Mouse (Mus musculus) ovary, postnatal 36 days (tissue): ENCODE measurements at regions not wholly inside any gene's neighbourhood (a gene's known extent, or its start where the extent isn't known, plus 50 kb on each side); places are given as distances from the start of the nearest gene placed in this dataset.

Source experiments
- DNase-seq: peaks from one replicate; pipeline ENCODE4 v3.0.0; 2022; ENCODE audit warnings: low spot score, mixed read lengths

DNA sequence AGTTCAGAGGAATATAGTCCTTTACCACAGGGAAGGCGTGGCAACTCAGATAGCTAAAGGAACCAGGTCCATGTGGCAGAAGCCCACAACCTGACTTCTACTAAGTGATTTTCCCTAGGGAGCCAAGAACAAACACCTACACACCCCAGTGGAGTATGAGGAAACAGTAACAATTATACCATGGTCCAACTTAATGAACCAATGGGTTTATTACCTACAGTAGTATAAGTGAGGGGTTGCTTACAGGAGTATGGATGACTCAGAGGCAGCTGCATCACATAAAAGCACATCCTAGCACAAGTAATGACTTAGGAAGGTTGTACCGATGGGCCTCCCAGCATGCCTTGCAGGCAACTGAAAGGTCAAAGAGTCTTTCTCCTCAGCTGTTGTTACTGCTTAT lies 98.7 kb upstream of the Cul1 start:
- DNase-seq, result no peak

DNA sequence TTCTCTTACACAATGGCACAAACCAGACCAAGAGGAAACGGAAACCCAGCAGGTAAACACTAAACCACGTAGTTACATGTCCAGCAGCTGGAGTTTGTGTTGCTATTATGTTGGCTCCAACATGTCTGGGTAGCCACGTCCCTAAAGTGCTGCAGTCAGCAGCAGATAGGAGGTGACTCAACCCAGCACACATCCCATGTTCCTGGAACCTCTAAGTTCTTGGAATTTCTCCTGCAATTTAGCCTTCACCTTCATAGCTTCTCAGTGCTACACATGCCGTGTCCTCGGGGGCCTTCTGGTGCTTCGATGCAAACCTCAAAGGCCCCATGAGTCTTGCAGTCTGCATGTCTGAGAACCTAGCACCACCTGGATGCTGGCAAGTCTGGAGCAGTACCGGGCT lies 97.7 kb upstream of the Cul1 start:
- DNase-seq, result no peak

DNA sequence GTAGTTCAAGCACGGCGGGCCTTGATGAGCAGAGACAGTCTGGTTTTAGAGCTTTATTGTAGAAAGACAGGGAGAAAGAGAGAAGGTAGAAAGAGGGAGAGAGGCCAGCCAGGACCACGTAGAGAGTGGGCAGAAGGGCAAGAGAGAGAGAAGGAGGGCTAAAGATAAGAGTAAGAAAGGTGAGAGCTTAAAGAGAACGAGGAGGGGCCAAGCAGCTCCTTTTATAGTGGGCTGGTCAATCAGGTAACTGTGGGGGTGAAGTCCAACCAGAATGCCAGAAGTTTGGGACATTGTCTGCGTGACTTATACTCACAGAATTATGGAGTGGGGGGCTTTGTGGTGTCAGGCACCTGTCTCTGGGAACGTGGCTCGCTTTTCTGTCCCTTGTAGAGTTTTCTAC lies 96.7 kb upstream of the Cul1 start:
- no peak for DNase-seq

DNA sequence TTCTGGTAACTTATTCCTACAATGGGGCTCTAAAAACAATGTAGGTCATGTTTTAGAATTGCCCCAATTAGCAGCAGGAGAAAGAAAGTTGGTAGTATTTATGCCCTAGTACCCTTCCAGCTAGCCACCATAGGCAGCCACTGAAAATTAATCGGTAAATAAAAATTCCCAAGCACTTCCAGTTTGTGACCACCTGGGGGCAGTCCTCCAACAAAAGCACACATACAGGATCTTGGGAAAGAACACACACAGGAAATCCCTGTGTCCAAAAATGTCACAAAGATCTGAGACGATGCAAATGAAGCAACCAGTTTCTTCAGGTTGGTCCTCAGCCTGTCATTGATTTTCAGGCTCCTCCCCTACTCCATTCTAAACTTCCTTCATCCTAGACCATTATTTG lies 94.5 kb upstream of the Cul1 start:
- no peak for DNase-seq

DNA sequence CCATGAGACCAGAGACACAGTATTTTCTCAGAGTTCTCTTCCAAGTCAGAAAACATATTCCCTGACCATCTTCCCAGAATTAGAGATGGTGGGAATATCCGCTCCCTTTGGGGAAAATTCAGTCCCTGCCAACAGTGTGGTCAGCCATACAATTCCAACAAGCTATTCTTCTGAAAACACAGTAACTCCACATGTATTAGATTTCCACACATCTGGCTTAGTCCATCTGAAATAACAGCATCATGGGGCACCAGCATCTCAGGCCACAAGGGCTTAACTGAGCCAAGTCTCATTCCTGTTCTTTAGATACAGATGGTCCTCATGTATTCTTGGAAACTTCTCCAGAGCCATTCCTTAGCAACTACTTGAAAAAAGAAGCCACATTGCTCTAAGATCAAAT lies 89.2 kb upstream of the Cul1 start:
- no peak for DNase-seq

DNA sequence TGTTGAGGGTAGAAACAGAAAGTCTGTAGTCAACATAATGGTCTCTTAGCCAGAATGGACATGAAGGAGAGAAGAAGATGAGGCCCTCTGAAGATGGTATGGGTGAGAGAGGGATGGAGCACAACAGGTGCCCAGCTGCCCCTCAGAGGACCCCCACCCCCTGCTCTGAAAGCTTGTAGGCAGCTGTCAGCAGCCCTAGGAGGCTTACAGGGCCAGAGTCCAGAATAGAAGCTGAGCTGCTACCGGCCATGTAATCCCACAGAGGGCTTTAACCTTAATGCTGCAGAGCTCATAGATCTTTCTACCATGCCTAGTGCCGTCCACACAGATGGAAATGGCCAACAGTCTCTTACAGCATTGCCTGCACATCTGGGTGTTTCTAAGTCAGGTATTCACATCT lies 88.6 kb upstream of the Cul1 start:
- no peak for DNase-seq

DNA sequence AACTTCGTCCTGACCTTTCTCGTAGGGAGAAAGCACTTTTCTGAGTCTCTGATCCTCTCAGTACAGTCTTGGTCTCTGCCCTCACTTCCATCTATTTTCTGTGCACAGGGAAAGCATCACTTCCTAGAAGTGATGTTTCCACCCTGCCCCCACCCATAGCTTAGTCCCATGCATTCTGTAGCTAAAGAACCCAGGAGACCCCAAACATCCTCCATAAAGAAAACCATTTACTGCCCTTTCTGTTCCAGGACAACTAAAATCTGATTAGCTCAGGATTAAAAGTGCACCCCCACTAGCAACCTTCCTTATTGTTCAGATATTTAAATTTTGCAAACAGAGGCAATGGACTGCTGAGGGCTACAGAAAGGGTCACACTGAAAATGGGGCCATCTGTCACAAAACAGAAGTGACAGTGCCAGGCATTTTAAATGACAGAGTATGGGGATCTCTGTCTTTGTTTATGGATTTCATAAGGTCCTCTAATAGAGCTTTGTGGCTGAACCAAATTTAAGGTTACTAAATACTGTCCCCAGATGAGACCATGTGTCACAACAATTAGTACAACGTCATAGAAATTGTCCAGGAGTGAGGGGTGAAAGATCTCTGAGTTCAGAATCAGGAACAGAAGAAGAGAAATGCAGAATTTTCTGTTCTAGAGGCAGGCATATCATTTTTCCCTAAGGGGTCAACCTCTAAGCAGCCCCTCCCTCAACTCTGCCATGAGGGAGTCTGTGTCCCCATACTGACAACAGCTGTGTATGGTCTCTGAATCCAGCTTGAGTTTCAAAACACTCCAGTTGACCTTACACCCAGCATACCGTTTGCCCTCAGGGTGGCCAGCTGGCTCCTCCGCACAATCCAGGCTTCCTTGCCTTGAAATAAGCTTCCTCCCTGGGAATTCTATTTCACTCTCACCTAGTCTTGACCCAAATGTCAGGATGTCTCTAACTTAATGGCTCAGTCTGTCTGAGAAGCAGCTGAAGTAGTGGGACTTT lies 87.2 kb upstream of the Cul1 start:
- DNase-seq, result no peak

DNA sequence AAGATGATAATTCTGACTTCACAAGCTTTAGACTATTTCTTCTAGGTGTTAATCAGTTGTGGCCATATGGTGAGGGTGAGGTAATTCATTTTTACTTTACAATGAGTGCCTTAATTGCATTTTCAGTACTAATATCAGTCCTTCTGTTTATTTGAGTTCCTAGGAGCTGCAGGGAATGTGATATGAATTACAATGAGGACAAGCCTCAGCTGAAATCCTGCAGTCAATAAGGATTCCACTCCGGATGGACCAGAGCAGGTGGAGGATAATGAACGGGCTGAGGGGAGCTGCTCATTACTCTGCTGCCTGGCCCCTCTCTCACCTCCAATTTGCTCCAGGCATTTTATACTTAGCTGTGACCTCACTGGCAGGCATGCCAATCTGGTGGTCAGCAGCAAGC lies 85.7 kb upstream of the Cul1 start:
- DNase-seq, result no peak

DNA sequence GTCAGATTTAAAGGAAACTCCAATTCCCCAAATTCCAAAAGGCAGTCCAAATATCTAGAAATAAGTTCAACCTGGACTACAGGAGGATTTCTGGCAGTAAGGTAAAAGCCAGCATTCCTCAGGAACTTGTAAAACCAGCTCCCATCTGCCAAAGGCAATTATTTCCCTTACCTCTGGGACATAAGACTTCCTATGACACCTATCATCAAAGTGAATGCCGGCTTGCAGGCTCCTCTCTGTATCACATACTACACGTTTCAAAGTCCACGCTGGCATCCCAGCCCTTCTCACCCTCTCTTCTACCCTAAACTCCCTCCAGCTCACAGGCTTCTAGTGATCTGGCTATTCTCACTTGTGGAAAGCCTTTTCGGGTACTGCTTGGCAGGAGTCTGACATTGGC lies 77.5 kb upstream of the Cul1 start:
- DNase-seq, result no peak

DNA sequence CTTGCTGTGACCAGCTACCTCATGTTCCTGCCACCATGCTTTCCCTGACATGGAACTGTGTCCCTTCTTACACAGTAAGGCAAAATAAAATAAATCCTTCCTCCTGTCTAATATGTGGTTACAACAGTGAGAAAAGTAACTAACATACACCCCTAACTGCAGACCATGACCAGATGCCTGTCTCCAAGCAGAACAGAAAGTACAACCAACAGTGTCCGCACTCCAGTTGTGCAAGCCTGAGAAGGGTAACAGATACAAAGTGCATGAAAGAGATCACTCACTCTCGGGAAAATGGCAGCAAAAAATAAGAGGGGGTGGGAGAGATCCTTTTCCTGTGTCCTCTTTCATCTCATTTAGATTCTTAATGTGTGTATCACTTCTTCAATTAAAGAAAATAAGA lies 71.7 kb upstream of the Cul1 start:
- DNase-seq, result no peak

DNA sequence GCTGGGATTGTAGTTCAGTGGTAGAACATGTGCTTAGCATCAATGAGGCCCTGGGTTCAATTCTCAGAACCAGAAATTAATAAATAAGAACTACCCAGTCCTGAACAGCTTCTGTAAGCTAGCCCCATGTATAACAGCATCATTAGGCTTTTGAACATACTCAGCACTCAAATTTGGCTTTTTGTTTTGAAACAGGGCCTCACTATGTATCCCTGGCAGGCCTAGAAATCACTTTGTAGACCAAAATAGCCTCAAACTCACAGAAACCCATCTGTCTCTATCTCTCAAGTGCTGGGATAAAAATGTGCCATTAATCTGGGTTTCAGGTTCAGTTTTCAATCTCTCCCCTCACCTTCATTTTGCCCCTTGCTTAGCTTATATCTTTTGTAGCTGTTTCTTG lies 66.6 kb upstream of the Cul1 start:
- DNase-seq, result no peak

DNA sequence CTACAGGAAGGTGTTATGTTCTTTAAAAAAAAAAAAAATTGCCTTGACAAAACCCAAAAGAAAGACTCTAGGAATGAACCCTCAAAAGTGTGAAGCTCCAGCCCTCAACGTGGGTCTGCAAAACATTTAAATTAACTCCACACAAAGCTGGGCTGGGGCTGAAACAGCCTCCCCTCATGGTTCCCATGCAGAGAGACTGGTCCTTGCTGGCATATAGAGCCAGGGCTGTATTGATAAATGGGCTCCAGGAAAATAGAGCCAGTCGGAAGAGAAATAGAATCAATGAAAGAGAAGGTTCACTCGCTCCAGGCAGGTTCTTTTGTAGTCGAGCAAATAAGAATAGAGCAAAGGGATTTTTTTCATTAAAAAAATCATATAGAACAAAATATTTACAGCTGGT lies 63.3 kb upstream of the Cul1 start:
- no peak for DNase-seq

DNA sequence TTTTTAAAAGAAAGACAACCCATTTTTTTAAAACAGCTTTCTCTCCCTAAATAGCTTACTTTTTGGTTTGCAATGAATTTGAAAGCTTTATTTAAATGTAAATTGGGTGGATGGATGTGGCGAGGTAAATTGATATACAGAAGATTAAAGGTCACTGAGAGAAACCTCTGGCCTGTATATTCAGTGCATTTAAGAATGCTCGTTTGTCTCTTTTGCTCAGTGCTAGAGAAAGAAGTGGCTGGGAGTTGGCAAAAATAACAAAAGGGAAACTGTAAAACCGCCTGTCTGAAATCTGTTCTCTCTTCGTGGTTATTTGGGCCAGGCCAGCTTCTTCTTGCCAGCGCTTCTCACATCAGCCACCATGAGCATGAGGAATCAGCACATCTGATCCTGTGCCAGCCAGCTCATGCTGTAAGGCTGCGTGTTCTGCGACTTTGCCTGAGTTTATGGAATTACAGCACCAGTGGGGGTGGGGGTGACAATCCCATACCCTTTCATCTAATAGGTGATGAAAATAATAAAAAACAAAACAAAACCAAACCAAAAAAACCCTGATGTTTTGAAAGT lies 62.7 kb upstream of the Cul1 start:
- DNase-seq, result peak; percentile 11

DNA sequence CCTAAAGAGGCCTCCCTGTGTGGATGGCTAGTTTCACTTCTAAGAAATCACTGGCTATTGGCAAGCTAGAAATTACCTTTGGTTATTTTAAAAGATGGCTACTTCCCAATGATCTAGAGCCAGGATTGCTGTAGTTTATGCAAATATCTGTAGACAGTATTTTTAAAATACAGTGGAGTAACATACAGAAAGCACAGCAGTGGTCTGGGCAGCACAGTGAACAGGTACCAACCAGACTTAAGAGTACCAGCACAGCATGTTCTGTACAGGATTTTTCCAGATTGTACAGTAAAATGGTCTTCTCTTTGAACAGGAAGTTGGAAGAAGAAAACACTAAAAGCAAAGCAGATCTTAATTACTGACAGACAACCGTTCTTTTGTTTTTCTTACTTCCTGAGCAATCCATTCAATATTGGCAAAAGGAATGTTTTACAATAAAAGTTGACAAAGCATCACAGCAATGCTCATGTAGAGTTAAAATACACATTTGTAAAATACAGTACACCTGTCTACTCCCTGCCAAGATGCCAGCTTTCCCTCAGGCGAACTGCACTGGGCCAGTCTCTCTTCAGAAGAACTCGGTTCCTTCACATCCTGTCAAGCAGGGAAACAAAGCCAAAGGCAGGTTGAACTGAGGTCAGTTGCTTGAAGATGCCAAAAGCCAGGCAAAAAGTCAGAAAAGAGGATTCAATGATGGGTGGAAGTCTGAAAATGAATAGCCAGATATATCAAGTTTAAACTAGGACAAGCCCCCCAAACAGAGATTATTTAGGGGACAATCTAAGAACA lies 62.0 kb upstream of the Cul1 start:
- DNase-seq, result no peak

DNA sequence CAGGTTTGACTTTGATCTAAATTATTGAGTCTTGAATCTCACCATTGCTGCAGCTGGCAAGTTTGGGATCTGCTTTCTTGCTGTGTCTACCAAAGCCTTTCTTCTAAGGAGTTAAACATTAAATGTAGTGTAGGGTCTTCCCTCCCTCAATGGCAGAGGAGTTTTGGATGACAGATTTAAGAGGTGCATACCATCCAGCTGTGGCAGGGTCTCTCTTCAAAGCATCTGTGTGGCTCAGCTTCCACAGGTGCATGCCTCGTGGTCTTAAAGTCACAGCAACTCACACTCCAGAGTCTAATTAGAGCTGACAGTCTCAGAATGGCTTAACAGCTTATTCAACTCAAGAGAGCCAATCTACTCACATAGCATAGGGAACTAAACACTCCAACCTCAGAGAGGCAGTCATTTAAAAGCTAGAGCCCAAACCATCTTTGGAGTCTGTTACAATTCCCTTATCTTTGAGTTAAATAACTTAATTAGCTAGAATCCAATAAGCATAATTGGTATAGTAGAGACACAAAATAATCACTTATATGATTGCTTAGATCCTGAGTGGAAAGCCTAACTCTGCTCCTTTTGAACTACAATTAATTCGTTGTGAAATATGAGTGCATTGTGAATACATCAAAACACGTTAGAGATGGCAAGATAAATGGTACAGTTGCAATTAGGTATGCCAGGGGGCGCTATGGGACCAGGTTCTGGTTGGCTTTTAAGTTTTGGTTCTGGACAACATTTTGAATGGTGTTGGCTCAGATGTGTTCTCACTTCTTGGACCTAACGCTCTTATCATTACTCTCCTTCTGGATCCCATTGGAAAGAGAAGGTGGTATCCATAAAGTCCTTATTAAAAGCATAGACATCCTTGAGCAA lies 57.5 kb upstream of the Cul1 start:
- peak; percentile 8 for DNase-seq
